Mouse (Mus musculus): Measurements from ENCODE around the gene Sec31b. TPM values are rescaled to one million over a fixed set of nuclear protein-coding genes. Genes with fewer than 3 reads are reported as not detected.

Sec31b gene
- 15.8 and 17.2 TPM in 2 replicates for polyA plus RNA-seq (2012; rRNA removed)

DNA sequence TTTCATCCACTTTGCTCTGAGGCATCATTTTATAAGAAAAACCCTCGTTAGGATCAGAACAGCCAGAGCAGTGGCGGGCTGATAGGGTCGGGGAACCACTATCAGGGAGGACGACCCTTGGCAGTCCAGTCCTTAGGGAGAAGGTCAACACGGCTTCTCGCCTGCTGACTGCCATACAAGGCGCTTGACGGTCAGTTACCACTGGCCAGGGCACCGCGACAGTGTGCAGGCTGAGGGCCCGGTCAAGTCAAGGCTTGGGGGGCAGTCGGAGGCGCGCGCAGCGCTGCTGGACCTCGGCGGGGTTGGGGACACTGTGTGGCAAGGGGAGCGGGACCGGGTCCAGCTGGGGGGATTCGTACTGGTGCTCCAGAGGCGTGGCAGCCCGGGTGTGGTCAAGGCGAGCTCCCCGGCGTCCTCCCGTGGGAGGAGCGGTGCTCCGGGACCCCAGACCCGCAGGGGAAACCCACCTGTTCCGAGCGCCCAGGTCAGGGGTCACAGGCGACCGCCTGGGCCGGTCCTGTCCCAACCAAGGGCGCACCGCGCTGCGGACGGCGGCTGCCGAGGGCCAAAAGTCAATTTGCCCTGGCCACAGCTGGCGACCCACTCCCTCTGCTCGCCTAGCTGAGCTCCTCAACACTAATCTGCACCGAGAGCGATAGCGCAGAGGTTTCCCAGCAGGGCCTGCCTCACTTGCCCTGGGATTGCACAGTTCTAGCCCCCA lies at the start of gene Sec31b:
Sec31b (minus strand) TSS at position 544 of the 721 bp plus-strand sequence.

DNA sequence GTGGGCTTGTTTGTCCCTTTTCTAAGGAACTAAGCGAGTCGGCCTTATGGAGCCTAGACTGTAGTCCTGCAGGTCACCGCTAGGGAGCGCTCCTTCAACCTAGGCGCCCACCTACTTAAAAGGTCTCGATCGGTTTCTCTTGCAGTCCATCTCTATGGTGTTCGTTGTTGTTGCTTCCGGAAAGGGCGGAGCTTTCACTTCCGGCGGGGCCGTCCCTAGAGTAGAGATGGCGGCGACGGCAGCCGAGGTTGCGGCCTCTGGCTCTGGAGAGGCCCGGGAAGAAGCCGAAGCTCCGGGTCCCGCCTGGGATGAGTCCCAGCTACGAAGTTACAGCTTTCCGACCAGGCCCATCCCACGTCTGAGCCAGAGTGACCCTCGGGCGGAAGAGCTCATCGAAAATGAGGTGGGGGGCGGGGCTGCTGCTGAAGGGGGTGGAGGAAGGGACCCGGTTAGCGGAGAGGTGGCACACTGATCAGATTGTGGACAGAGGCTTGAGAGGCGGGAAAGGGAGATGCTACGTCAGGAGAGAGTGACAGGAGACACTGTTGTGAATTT lies 17.1 kb upstream of the Sec31b start, which contains the start of gene Hif1an:
Hif1an (plus strand) TSS at position 199 of the 555 bp plus-strand sequence.

GRCm38 (mm10) chr19:44554861-44555590 lies 9.4 kb upstream of the Sec31b start, which contains the start of gene Ndufb8:
Gene Ndufb8 (minus strand): TSS chr19:44555440.

GRCm38 (mm10) chr19:44552731-44553130 lies 7.1 kb upstream of the Sec31b start, which contains the start of gene Gm20538:
Gene Gm20538 (minus strand): TSS chr19:44552831.

GRCm38 (mm10) chr19:44493128-44493527 lies 52.5 kb downstream of the Sec31b start, which contains the start of gene Wnt8b:
Gene Wnt8b (plus strand): TSS chr19:44493472.

Other genes starting within 250 kb of the Sec31b start
- gene Scd4, start 212.8 kb downstream of the Sec31b start, polyA plus RNA-seq (2012; rRNA removed) = 0.41 and 0.50 TPM in 2 replicates
- gene Scd1, start 138.0 kb downstream of the Sec31b start, polyA plus RNA-seq (2012; rRNA removed) = 573 and 655 TPM in 2 replicates
- gene Wnt8b, start 52.4 kb downstream of the Sec31b start, polyA plus RNA-seq (2012; rRNA removed) = 0.19 TPM in 1 of 2 replicates, not detected in the other
- not detected in 2 replicates for gene Gm20538, start 7.0 kb upstream of the Sec31b start, polyA plus RNA-seq (2012; rRNA removed)
- gene Ndufb8, start 9.6 kb upstream of the Sec31b start, polyA plus RNA-seq (2012; rRNA removed) = 720 and 836 TPM in 2 replicates
- gene Hif1an, start 17.0 kb upstream of the Sec31b start, polyA plus RNA-seq (2012; rRNA removed) = 18.9 and 20.0 TPM in 2 replicates
- 6.1 and 7.1 TPM in 2 replicates for gene Pax2, start 210.2 kb upstream of the Sec31b start, polyA plus RNA-seq (2012; rRNA removed)